Mouse (Mus musculus): ENCODE results near the gene Asna1.

Asna1 gene

DNA sequence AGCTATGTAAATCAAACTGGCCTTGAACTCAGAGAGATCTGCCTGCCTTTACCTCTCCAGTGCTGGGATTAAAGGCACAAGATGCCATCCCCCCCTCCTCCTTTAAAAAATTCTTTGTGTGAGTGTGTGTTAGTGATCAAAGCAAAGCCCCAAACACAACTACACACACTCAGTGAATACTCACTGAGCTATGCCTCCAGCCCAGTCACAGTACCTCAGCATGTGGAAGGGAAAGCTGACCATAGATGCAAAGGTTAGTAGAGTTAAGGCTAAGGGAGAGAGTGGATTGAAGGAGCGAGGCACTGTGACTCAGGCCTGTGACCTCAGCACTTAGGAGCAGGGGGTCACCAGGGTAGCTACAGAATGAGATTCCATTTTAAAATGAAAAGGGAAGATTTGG, 52.0 kb downstream of the Asna1 start:
- no peak for DNase-seq

DNA sequence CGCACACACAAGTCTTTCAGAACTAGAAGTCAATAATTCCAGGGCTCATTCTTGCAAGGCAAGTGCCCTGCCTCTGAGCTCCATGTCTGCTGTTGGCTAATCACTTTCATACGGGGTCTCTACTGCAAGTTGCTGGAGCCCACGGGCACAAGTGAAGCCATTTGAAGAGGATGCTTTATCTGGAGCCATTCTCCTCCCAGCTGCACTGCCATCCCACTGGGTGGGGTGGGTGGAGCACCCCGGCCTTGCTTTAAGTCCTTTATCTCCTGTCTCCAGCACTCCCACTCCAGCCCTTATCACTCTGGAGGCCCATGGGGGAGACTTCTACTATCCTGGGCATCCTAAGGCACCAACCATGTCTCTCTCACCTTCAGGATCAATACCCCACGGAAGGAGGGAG, 54.2 kb downstream of the Asna1 start:
- DNase-seq: no peak

GRCm38 (mm10) chr8:84970135-84970790, 54.8 kb downstream of the Asna1 start:
- DNase-seq: no peak

DNA sequence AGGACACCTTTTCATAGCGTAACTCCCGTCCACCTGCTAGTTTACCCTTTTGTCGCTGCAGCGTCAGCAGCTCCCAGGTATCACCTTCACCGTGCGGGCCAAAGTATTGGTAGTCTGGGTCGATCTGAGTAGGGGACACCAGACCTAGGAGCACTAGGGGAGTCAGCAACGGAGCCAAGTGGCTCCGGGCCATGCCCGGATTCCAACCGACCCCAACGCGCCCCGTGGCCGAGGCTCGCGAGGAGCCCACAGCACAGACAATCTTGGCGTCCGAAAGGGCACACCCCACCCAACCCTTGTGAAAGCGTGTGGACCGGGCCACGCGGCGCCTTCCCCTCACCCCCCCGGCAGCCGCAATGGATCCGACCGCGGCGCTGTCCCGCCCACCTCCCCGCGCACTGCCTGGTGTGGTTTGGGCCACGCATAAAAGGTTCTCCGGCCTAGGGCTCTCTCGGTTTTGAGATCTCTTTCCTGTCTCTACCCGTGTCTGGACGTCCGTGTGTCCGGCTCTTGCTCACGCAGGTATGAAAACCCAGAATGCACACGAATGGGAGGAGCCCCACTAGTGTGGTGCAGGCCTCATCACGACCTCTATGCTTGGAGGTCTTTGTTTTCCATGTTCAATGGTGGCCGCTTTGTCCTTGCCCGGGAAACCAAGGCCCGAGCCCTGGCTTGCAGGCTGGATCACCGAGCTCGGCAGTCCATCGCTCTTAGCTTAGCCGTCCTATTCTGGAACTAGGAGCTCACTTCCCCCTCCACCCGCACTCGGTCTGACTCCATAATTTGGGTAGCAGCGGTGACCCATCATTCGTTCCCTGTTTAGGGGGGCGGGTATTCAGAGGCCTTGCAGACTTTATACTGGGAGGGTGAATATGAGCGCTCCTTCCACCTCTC, 55.6 kb downstream of the Asna1 start, which contains the start of the genes Gm49661, Prdx2 and Rnaseh2a:
TSS of gene Gm49661 (minus strand) at position 193 of the 894 bp plus-strand sequence.
TSS of gene Prdx2 (plus strand) at position 347 of the 894 bp plus-strand sequence.
TSS of gene Rnaseh2a (minus strand) at position 527 of the 894 bp plus-strand sequence.
- DNase-seq: peak; percentile 69

DNA sequence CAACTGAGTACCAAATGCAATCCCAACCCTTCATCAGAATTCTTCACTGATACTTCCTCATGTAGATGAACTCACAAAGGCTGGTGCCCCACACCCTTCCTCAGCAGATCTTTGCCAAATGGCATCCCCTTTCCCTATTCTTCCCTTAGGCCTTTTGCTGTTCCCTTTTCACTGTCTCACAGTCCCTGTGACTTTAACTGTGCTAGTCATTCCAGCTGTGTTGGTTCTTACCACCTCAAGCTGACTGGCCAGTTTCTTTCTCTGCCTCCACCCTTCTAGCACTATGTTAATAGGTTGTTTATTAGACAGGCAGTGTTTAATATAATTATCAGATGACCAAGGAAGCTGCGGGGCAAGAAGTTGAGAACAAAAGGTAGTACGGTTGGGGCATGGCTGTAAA, 56.4 kb downstream of the Asna1 start:
- no peak for DNase-seq

Measured in kidney, adult 11 months (tissue).